Mouse (Mus musculus): ENCODE data around the gene Gm12790. TPM values are rescaled to one million over a fixed set of nuclear protein-coding genes. Genes with fewer than 3 reads are reported as not detected.
"Not testable (repeated sequence)": the region's sequence is repeated elsewhere in the genome, so short reads cannot be mapped to it uniquely, and the experiment has no call there.

Gene Gm12790
- total RNA-seq, 1 experiment = 1.6 TPM

DNA sequence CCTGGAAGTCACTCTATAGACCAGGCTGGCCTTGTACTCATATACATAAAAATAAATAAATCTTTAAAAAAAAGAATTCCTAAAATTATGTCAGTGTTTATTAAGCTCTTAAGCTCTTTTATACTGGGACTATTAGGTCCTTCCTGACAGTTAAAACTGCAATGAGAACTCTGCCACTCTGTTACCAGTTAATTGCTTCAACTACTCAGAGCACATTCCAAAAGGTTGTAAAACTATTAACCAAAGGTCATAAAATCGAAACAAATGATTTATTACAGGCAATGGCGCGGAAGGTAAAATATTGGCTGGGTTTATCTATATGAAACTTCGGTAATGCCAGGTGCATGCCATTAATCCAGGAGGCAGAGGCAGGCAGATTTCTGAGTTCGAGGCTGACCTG is 4.8 kb upstream of the Gm12790 start:
- Histone ChIP-seq H3K27ac (ENCODE audit: insufficient read depth, low read depth, low read length, poor library complexity, severe bottlenecking) (no peak overlapping the region), H3K9ac (ENCODE audit: insufficient read depth, low read depth, low read length, poor library complexity, severe bottlenecking) (no peak overlapping the region), H3K4me1 (ENCODE audit: control insufficient read depth in 2 of 2, insufficient read depth in 2 of 2, low read length in 2 of 2, poor library complexity in 1 of 2) (no peaks in the 10 kb centered on the region), H3K9me3 (ENCODE audit: control insufficient read depth, insufficient read depth, low read depth, low read length) (no peaks in the 10 kb centered on the region), H3K36me3 (ENCODE audit: control insufficient read depth, insufficient read depth, low read length, poor library complexity, severe bottlenecking) (no peaks in the 10 kb centered on the region), H3K4me3 (ENCODE audit: insufficient read depth in 1 of 2, low read depth in 1 of 2, low read length in 2 of 2, poor library complexity in 1 of 2, severe bottlenecking in 1 of 2) (no peak overlapping the region)
- no peak for TF ChIP-seq MAFK (IDR thresholded peaks at IDR 0.05; ENCODE audit: insufficient read depth, low read depth, low read length)
- TF ChIP-seq ZNF384 (IDR thresholded peaks at IDR 0.05; ENCODE audit: low read depth, low read length) = no peak
- TF ChIP-seq CHD2 (IDR thresholded peaks at IDR 0.05; ENCODE audit: low read depth, low read length) = no peak
- no peak for TF ChIP-seq ZC3H11A (IDR thresholded peaks at IDR 0.05; ENCODE audit: borderline replicate concordance, low read depth, low read length)
- no peak for TF ChIP-seq HCFC1 (IDR thresholded peaks at IDR 0.05; ENCODE audit: borderline replicate concordance, insufficient read depth, low read length)
- in situ Hi-C loops (cut with MboI; ENCODE audit: low sequenced_read_pairs in 2 of 2, unreplicated experiment in 2 of 2) = loop anchor here in 1 of 2 experiments (25.0 kb wide), 1 partner anchor 123 kb away; no protein-coding TSS in a partner anchor
- DNase-seq (ENCODE audit: low read depth, low spot score) = no peak

DNA sequence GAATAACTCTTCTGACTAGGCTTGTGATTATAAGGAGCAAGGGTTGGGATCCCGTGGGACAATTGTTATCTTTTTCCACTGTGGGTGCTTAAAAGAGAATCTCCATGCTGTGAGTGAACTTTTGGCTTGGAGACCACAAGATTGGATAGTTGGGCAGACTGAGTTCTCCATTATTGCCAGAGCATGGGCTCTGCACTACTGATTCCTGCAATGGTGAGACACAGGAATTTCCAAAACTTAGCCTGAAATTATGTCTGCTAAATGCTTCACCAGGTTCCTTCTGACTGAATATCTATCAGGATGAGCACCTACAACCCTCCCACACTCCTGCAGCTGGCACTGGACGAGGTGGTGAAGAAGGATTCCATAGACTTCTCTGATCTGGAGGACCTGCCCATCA is 40.7 kb downstream of the Gm12790 start, which contains the start of gene Gm12794:
Gene Gm12794 (plus strand): TSS at position 301 of the 400 bp plus-strand sequence.
- in situ Hi-C loops (cut with MboI; ENCODE audit: low sequenced_read_pairs in 2 of 2, unreplicated experiment in 2 of 2); H3K36me3 ChIP-seq (ENCODE audit: control insufficient read depth, insufficient read depth, low read length, poor library complexity, severe bottlenecking); H3K27ac ChIP-seq (ENCODE audit: insufficient read depth, low read depth, low read length, poor library complexity, severe bottlenecking); DNase-seq (ENCODE audit: low read depth, low spot score); H3K9me3 ChIP-seq (ENCODE audit: control insufficient read depth, insufficient read depth, low read depth, low read length); H3K4me1 ChIP-seq (ENCODE audit: control insufficient read depth in 2 of 2, insufficient read depth in 2 of 2, low read length in 2 of 2, poor library complexity in 1 of 2); H3K4me3 ChIP-seq (ENCODE audit: insufficient read depth in 1 of 2, low read depth in 1 of 2, low read length in 2 of 2, poor library complexity in 1 of 2, severe bottlenecking in 1 of 2); H3K9ac ChIP-seq (ENCODE audit: insufficient read depth, low read depth, low read length, poor library complexity, severe bottlenecking): not testable (repeated sequence)

Other genes with a start within 250 kb of the Gm12790 start
- gene B020004J07Rik, start 137.0 kb downstream of the Gm12790 start, total RNA-seq (2012; rRNA removed) = 0.58 and 1.5 TPM in 2 replicates
- 4.2 and 8.8 TPM in 2 replicates for gene C130073F10Rik, start 87.3 kb downstream of the Gm12790 start, total RNA-seq (2012; rRNA removed)
- gene Gm12800, start 71.9 kb downstream of the Gm12790 start, total RNA-seq (2012; rRNA removed) = 10.6 and 11.2 TPM in 2 replicates
- gene Gm12794, start 40.6 kb downstream of the Gm12790 start, total RNA-seq (2012; rRNA removed) = 18.5 and 18.8 TPM in 2 replicates
- gene Gm12789, start 5.6 kb upstream of the Gm12790 start, total RNA-seq (2012; rRNA removed) = not detected in 2 replicates
- 0.32 and 1.4 TPM in 2 replicates for gene Pde4b, start 106.5 kb upstream of the Gm12790 start, total RNA-seq (2012; rRNA removed)

Measured in ES-E14 (cell line).